Mouse (Mus musculus) C2C12 (cell line): ENCODE measurements around the gene Tgfbr3. TPM values are rescaled to one million over a fixed set of nuclear protein-coding genes. Genes with fewer than 3 reads are reported as not detected.

Experiments
- H3K27me3 ChIP-seq: one replicate; pipeline ENCODE4 v1.6.1; 2011; ENCODE audit not compliant: control insufficient read depth, insufficient read depth, insufficient read length
- H3K36me3 ChIP-seq: one replicate; pipeline ENCODE4 v1.6.1; 2011; ENCODE audit not compliant: control insufficient read depth, insufficient read depth
- H3K4me3 ChIP-seq: one replicate; pipeline ENCODE4 v1.5.1; 2011; ENCODE audit warnings: mild to moderate bottlenecking, control low read depth; ENCODE audit not compliant: poor library complexity, insufficient read depth, severe bottlenecking
- H3K79me2 ChIP-seq: one replicate; pipeline ENCODE4 v1.6.1; 2011; ENCODE audit not compliant: control insufficient read depth, insufficient read depth
- H3K79me3 ChIP-seq: one replicate; pipeline ENCODE4 v1.6.1; 2011; ENCODE audit warnings: low read depth, control low read depth
- H3ac ChIP-seq: one replicate; pipeline ENCODE3; 2011; ENCODE audit warnings: low read depth; ENCODE audit not compliant: control insufficient read depth, insufficient read length
- CEBPB ChIP-seq: IDR thresholded peaks from one replicate; pipeline ENCODE4 v1.6.1; 2011; ENCODE audit warnings: low read depth, mild to moderate bottlenecking, control low read depth, moderate library complexity
- CTCF ChIP-seq: IDR thresholded peaks from one replicate; pipeline ENCODE4 v1.5.1; 2011; ENCODE audit not compliant: control insufficient read depth, insufficient read depth, insufficient read length
- FOSL1 ChIP-seq: IDR thresholded peaks from one replicate; pipeline ENCODE4 v1.8.0; 2011; ENCODE audit warnings: mild to moderate bottlenecking, low read length; ENCODE audit not compliant: poor library complexity, insufficient read depth, severe bottlenecking
- MAX ChIP-seq: IDR thresholded peaks from one replicate; pipeline ENCODE4 v1.6.1; 2011; ENCODE audit warnings: mild to moderate bottlenecking, control low read depth
- MYOD1 ChIP-seq: IDR thresholded peaks from one replicate; pipeline ENCODE4 v1.6.1; 2011; ENCODE audit warnings: low read depth; ENCODE audit not compliant: control insufficient read depth, insufficient read length
- MYOG ChIP-seq: IDR thresholded peaks from one replicate; pipeline ENCODE4 v1.6.1; 2011; ENCODE audit not compliant: control insufficient read depth, insufficient read length; ENCODE audit errors: extremely low read depth
- USF1 ChIP-seq: IDR thresholded peaks from one replicate; pipeline ENCODE4 v1.6.1; 2011; ENCODE audit warnings: low read depth, mild to moderate bottlenecking, control low read depth, moderate library complexity
- polyA plus RNA-seq: library from polyadenylated mRNA; unstranded; fragments of >200 nt; fragmentation: generic; extraction: Trizol; gene quantifications from one replicate; pipeline ENCODE4 v1.2.1, GENCODE M21; 2012; ENCODE audit warnings: missing spikeins

The Tgfbr3 gene
- polyA plus RNA-seq, 1 experiment: 0.20 TPM

GRCm38 (mm10) chr5:107285563-107285962 is 3.9 kb downstream of the Tgfbr3 start:
- peaks cover 2% of the 10 kb centered on the region for H3K79me3 ChIP-seq
- no peak overlapping the region for H3K4me3 ChIP-seq
- H3K27me3 ChIP-seq: peaks cover 31% of the 10 kb centered on the region
- H3K36me3 ChIP-seq: no peaks in the 10 kb centered on the region
- no peak overlapping the region for H3ac ChIP-seq
- peaks cover 8% of the 10 kb centered on the region for H3K79me2 ChIP-seq
- TF ChIP-seq MAX (no peak), CTCF (no peak), USF1 (no peak), MYOD1 (no peak), MYOG (no peak), CEBPB (no peak), FOSL1 (no peak)

- peaks cover 8% of the 10 kb centered on the region for H3K79me2 ChIP-seq
These were observed 5.4 kb downstream of the Tgfbr3 start for GRCm38 (mm10) chr5:107283935-107284524.

DNA sequence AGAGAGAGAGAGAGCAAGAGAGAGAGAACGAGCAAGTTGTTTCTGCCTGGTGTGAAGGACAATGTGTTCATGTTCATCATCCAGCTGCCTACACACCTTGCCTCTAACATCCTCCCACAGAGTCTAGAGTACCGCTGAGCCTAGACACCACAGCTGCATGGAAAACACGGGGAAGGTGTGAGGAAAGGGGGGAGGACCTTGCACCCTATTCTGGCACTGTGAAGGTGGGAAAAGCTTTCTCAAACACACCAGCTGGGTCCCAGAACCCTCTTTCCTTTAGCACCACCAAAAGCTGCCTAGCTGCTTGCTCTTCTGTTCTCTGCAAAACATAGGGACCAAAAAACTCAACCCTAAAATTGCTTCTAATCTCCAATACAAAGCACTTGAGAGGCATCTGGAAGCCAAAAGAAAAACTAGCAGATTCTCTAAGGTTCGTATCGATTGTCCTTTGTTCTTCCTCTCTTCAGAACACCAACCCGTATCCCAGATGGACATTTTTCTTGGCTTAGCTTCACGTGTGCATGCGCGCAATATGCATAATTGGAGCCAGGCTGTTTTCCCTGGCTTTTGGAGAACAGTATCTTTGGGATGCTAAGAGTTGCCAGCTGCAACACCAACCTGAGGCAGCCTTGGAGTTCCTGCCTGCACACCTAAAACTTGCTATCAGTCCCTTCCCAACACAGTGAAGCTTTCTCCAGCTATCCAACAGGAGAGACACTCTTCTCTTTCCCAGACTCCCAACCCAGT is 6.7 kb downstream of the Tgfbr3 start:
- peaks cover 15% of the 10 kb centered on the region for H3K27me3 ChIP-seq
- H3K79me2 ChIP-seq: peaks cover under 1% of the 10 kb centered on the region

More at GRCm38 (mm10) chr5:107283935-107284524, 5.4 kb downstream of the Tgfbr3 start:
- H3K79me3 ChIP-seq: peaks cover 4% of the 10 kb centered on the region
- H3K36me3 ChIP-seq: no peaks in the 10 kb centered on the region
- H3K27me3 ChIP-seq: peaks cover 24% of the 10 kb centered on the region
- no peak for TF ChIP-seq CTCF
- TF ChIP-seq CEBPB: no peak
- no peak for TF ChIP-seq FOSL1
- no peak for TF ChIP-seq MAX
- no peak for TF ChIP-seq MYOG
- no peak for TF ChIP-seq MYOD1
- no peak for TF ChIP-seq USF1
- no peak overlapping the region for H3ac ChIP-seq
- H3K4me3 ChIP-seq: no peak overlapping the region

GRCm38 (mm10) chr5:107279263-107279662 is 10.2 kb downstream of the Tgfbr3 start:
- Histone ChIP-seq H3K36me3 (no peaks in the 10 kb centered on the region), H3ac (no peak overlapping the region), H3K27me3 (peaks cover 9% of the 10 kb centered on the region), H3K79me2 (no peaks in the 10 kb centered on the region), H3K4me3 (no peak overlapping the region), H3K79me3 (peaks cover 4% of the 10 kb centered on the region)
- TF ChIP-seq MAX (no peak), MYOG (no peak), CTCF (no peak), FOSL1 (no peak), USF1 (no peak), MYOD1 (no peak), CEBPB (no peak)

More for the DNA sequence above, 6.7 kb downstream of the Tgfbr3 start:
- Histone ChIP-seq H3K79me3 (peaks cover 4% of the 10 kb centered on the region), H3K36me3 (no peaks in the 10 kb centered on the region), H3ac (no peak overlapping the region), H3K4me3 (no peak overlapping the region)
- no peak for TF ChIP-seq FOSL1
- TF ChIP-seq MYOD1: no peak
- no peak for TF ChIP-seq MAX
- TF ChIP-seq CTCF: no peak
- no peak for TF ChIP-seq MYOG
- no peak for TF ChIP-seq USF1
- no peak for TF ChIP-seq CEBPB

DNA sequence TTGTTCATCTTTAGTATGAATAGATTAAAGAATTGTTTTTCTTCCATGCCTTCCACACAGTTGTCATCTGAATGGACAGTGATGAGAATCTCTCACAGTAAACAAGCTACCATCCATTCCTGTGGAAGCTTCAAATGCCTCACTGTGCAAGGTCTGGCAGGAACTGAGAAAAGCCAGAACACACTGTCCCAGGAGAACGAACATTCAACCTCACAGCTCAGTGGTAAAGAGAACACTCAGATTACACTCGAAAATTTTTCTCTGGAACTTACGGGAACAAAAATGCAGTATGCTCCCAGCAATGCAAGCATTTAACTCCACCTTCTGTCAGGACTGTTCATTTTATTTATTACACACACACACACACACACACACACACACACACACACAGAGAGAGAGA is 13.2 kb downstream of the Tgfbr3 start:
- Histone ChIP-seq H3K27me3 (no peaks in the 10 kb centered on the region), H3K79me3 (peaks cover 4% of the 10 kb centered on the region), H3K4me3 (no peak overlapping the region), H3K36me3 (no peaks in the 10 kb centered on the region), H3ac (no peak overlapping the region), H3K79me2 (no peaks in the 10 kb centered on the region)
- no peak for TF ChIP-seq CEBPB
- no peak for TF ChIP-seq MAX
- no peak for TF ChIP-seq MYOG
- no peak for TF ChIP-seq FOSL1
- no peak for TF ChIP-seq USF1
- no peak for TF ChIP-seq CTCF
- no peak for TF ChIP-seq MYOD1
